Mouse (Mus musculus) spleen, adult 2 months (tissue): Measurements from ENCODE around the gene Syndig1. TPM values are rescaled to one million over a fixed set of nuclear protein-coding genes. Genes with fewer than 3 reads are reported as not detected.

Experiments
- DNase-seq, 2 experiments: peaks; one replicate each; pipeline versions ENCODE4 v3.0.0 to v3.0.0-alpha.2; 2012 to 2021; ENCODE audit warnings: low spot score in 2 of 2, low read depth in 1 of 2
- H3K27ac ChIP-seq: fragments of 200-500 bp; 2 replicates; pipeline ENCODE4 v1.5.1; 2012; ENCODE audit warnings: low read length, inconsistent platforms; ENCODE audit not compliant: insufficient read depth
- H3K27me3 ChIP-seq: fragments of 200-500 bp; 2 replicates; pipeline ENCODE4 v1.6.1; 2012; ENCODE audit warnings: mild to moderate bottlenecking, moderate library complexity, low read length, inconsistent platforms; ENCODE audit not compliant: control insufficient read depth, insufficient read depth
- H3K36me3 ChIP-seq: fragments of 200-500 bp; 2 replicates; pipeline ENCODE4 v1.6.1; 2012; ENCODE audit warnings: mild to moderate bottlenecking, low read length, inconsistent platforms; ENCODE audit not compliant: control insufficient read depth, insufficient read depth
- H3K4me1 ChIP-seq: fragments of 200-500 bp; 2 replicates; pipeline ENCODE4 v1.6.1; 2011; ENCODE audit warnings: inconsistent platforms; ENCODE audit not compliant: control insufficient read depth, insufficient read depth, insufficient read length
- H3K4me3 ChIP-seq: fragments of 200-500 bp; 2 replicates; pipeline ENCODE4 v1.5.1; 2011; ENCODE audit warnings: mild to moderate bottlenecking, inconsistent platforms; ENCODE audit not compliant: insufficient read depth, insufficient read length; ENCODE audit errors: extremely low read depth
- CTCF ChIP-seq: fragments of 200-500 bp; IDR thresholded peaks from 2 replicates; pipeline ENCODE4 v1.5.1; 2011; ENCODE audit warnings: mild to moderate bottlenecking, inconsistent platforms; ENCODE audit not compliant: insufficient read depth, insufficient read length, insufficient replicate concordance; ENCODE audit errors: extremely low read depth
- POLR2A ChIP-seq: fragments of 200-500 bp; IDR thresholded peaks from 2 replicates; pipeline ENCODE4 v1.6.1; 2011; ENCODE audit warnings: low read depth, low read length, inconsistent platforms
- WGBS: fragments of 180-500 bp; shearing (Covaris S2); methylation state at CpG from one replicate; pipeline ENCODE4 v1.1.7; 2018; 5-methylcytosine and 5-hydroxymethylcytosine counted together
- polyA plus RNA-seq: library from polyadenylated mRNA; depleted of rRNA; stranded (reverse); fragments of >200 nt; gene quantifications from 2 replicates; pipeline ENCODE4 v1.2.3, GENCODE M21; 2012; rRNA removed

Gene Syndig1
- not detected in 2 replicates for polyA plus RNA-seq

DNA sequence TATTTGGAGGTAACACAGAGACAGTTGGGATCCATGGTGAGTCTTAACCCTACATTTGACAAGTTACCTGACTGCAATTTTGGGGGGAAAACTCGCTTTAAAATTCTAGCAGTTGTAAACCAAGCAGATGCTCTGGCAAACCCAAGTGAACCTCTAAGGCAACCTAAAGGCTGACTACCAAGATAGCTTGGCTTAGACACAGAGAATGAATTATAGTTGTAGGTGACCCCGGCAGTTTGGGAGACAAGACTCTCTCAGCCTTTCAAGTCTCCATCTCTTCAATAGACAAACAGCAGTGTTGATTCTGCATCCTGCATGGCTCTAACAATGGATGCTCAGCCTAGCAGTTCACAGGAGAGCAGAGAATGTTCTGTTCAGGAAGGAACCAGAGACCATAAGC is at the start of gene Syndig1:
Gene Syndig1 (plus strand): TSS at position 301 of the 400 bp plus-strand sequence.
- Histone ChIP-seq H3K4me3 (no peak within 1 kb of the TSS), H3K27ac (no peak within 1 kb of the TSS), H3K4me1 (no peaks in the 10 kb centered on the region), H3K27me3 (peaks cover 5% of the 10 kb centered on the region; the same call in 1 of the 2 replicates), H3K36me3 (no peaks in the 10 kb centered on the region)
- DNase-seq: no peak
- 74% methylated on average over 2 of the region's 2 CpGs for WGBS
- TF ChIP-seq CTCF (no peak), POLR2A (no peak)

DNA sequence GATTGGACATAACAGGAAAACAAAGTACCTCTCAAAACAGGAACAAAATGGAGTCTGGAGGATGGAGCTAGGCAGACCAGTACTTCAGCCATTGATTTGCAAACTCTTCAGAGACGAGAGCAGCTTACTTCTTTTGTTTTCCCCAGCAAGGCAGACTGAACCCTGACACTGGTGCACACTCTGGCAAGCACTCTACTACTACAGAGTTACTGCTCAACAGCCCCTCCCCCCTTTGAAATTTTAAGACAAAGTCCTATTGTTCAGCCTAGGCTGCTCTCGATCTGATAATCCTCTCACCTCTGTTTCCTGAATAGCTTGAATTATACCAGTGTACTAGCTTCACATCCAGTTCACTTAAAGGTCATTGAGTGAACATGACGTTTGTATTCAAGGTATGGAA is 30.4 kb upstream of the Syndig1 start:
- H3K27ac ChIP-seq: no peak overlapping the region
- H3K27me3 ChIP-seq: no peaks in the 10 kb centered on the region
- H3K36me3 ChIP-seq: no peaks in the 10 kb centered on the region
- WGBS: 18% methylated on average over 3 of the region's 3 CpGs
- H3K4me3 ChIP-seq: no peak overlapping the region
- no peak for DNase-seq
- no peaks in the 10 kb centered on the region for H3K4me1 ChIP-seq
- TF ChIP-seq POLR2A: no peak
- TF ChIP-seq CTCF: no peak

DNA sequence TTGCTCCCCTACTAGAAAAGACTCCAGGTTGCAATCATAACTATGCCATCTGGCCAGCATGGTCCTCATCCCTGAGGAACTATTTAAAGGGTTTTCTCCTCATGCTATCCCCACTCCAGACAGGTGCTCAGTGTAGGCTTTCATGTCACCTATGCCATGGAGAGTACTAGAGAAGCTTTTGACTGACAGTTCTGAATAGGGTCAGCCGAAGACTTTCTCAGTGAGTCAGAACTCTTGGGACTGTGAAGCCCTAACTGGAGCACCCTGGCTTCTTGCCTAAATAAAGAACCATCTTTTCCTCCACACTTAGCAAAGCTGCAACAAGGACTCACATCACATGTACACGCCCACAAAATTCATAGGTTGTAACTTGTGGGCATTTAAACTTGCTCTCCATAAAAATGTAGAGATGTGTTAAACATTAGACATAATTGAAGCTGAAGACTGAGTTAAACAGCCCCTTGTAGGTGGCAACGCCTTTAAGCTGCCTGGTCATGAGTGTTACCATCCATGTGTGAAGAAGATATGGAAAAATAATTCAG is 24.3 kb upstream of the Syndig1 start:
- Histone ChIP-seq H3K27ac (no peak overlapping the region), H3K36me3 (no peaks in the 10 kb centered on the region), H3K27me3 (no peaks in the 10 kb centered on the region), H3K4me3 (no peak overlapping the region), H3K4me1 (no peaks in the 10 kb centered on the region)
- WGBS: 77% methylated on average over 3 of the region's 3 CpGs
- no peak for TF ChIP-seq CTCF
- TF ChIP-seq POLR2A: no peak
- no peak for DNase-seq

DNA sequence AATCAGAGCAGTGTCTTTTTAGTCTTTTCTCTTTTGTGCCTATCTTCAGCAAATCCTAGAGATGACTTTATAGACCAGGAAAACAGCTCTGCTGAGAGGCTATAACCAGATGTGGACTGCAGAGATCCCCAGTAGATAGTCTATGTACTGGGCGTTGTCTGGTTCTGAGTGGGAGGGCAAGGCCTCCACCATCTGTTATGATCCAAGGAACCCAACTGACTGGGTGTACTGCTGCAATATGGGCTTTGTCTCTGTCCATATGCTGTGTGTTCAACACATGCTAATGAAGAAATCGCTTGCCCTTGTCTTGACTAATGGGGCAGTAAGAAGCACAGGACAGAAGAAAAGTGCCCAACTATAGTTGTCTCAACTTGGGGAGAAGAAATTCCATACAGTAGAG is 23.8 kb upstream of the Syndig1 start:
- H3K36me3 ChIP-seq: no peaks in the 10 kb centered on the region
- H3K4me1 ChIP-seq: no peaks in the 10 kb centered on the region
- H3K27ac ChIP-seq: no peak overlapping the region
- TF ChIP-seq CTCF (no peak), POLR2A (no peak)
- H3K4me3 ChIP-seq: no peak overlapping the region
- 87% methylated on average over 2 of the region's 2 CpGs for WGBS
- H3K27me3 ChIP-seq: no peaks in the 10 kb centered on the region
- no peak for DNase-seq

DNA sequence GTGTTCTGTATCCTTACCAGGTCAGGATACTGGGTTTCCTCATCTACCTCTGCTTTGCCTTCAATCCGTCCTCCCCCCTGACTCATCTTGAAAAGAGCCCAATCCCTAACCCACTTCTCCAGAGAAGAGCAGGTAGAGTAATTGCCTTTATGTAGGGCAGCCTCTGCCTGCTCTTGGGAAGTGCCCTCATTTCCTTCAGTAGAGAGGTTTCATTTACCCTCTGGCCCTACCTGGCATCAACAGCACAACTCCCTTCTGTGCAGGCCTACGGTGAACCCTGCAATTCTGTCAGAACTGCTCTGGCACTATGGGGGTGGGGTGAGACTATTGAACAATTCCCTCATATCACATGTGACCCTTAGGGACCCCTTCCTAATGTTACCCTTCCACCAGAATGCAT is 16.1 kb upstream of the Syndig1 start:
- no peak for DNase-seq
- Histone ChIP-seq H3K4me3 (no peak overlapping the region), H3K27ac (no peak overlapping the region), H3K36me3 (no peaks in the 10 kb centered on the region), H3K27me3 (no peaks in the 10 kb centered on the region), H3K4me1 (no peaks in the 10 kb centered on the region)
- TF ChIP-seq POLR2A (no peak), CTCF (no peak)
- WGBS: 83% methylated on average over 2 of the region's 2 CpGs

DNA sequence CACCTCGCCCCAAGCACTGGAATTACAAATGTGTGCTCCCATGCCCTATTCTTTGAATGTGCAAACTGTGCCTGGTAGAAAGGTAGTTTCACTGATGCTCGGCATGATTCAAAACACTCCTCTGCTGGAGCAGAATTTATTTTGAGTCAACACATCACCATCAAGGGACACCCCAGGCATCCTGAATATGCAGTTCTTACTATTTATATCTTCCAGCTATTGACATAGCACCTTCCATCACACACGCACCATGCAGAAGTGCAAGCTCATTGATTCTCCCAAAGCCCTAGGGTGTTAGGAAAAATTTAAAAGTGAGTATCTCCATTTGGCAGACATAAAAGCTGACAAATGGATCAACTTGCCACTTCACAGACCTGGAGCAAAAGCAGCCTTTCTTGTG is 10.6 kb upstream of the Syndig1 start:
- Histone ChIP-seq H3K4me1 (no peaks in the 10 kb centered on the region), H3K4me3 (no peak overlapping the region), H3K36me3 (no peaks in the 10 kb centered on the region), H3K27ac (no peak overlapping the region), H3K27me3 (no peaks in the 10 kb centered on the region)
- no peak for DNase-seq
- WGBS: 78% methylated on average over 3 of the region's 3 CpGs
- TF ChIP-seq CTCF (no peak), POLR2A (no peak)

DNA sequence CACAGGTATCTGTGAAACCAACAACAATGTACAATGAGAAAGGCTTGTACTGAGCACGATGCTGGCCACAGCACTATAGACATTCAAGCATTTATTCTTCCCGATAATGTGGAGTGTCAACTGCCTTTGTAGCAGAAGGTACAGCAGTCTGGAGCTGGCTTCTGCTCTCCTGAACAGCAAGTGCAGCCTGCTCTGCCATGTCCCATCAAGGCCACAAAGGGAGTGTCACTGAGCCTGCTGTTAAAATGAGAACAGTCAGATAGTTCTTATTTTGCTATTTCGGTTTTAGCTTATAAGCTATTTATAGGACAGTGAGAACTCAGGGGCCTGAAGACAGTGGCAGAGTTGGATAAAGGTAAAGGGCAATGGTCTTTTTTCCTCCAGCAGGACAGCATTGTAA is 9.3 kb upstream of the Syndig1 start:
- no peaks in the 10 kb centered on the region for H3K36me3 ChIP-seq
- H3K27ac ChIP-seq: no peak overlapping the region
- DNase-seq: no peak
- 84% methylated on average over 3 of the region's 3 CpGs for WGBS
- no peaks in the 10 kb centered on the region for H3K27me3 ChIP-seq
- TF ChIP-seq POLR2A: no peak
- no peak for TF ChIP-seq CTCF
- no peak overlapping the region for H3K4me3 ChIP-seq
- no peaks in the 10 kb centered on the region for H3K4me1 ChIP-seq
